Mouse (Mus musculus): Measurements from ENCODE around the gene Amigo3. TPM values are rescaled to one million over a fixed set of nuclear protein-coding genes. Genes with fewer than 3 reads are reported as not detected.

Gene Amigo3
- polyA plus RNA-seq, 1 experiment: 1.2 TPM

DNA sequence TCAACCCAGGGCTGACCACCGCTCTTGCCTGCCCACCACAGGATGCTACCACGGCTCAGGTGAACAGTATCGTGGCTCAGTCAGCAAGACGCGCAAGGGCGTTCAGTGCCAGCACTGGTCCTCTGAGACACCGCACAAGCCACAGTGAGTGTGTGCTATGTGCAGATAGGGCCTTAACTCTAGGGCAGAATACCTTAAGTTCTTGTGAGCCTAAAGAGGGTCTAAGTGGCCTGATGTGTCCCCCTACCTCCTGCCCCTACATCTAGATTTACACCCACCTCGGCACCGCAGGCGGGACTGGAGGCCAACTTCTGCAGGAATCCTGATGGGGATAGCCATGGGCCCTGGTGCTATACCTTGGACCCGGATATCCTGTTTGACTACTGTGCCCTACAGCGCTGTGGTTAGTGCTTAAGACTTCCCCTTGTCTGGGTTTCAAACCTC, 30.1 kb downstream of the Amigo3 start, which contains the start of gene Rnf123:
Rnf123 (minus strand) TSS at position 359 of the 444 bp plus-strand sequence.
- Histone ChIP-seq H3K4me1 (ENCODE audit: control insufficient read depth, insufficient read depth, low read length) (peaks cover 29% of the 10 kb centered on the region), H3K36me3 (ENCODE audit: control insufficient read depth, insufficient read depth, low read length) (peaks cover 1% of the 10 kb centered on the region; the same call in 1 of the 2 replicates), H3K27ac (ENCODE audit: insufficient read depth, low read depth, low read length) (no peak within 1 kb of the TSS), H3K4me3 (ENCODE audit: insufficient read depth, low read depth, low read length) (no peak within 1 kb of the TSS), H3K27me3 (replicated peaks; ENCODE audit: control insufficient read depth, insufficient read depth, low read length) (no peaks in the 10 kb centered on the region)
- WGBS: 36% methylated on average over 12 of the region's 12 CpGs
- no peak for DNase-seq
- TF ChIP-seq POLR2A (IDR thresholded peaks at IDR 0.05; ENCODE audit: low read depth, low read length): peak; percentile 36
- TF ChIP-seq CTCF (conservative IDR thresholded peaks at IDR 0.05; ENCODE audit: insufficient read depth, insufficient read length, low read depth, low read length): no peak

DNA sequence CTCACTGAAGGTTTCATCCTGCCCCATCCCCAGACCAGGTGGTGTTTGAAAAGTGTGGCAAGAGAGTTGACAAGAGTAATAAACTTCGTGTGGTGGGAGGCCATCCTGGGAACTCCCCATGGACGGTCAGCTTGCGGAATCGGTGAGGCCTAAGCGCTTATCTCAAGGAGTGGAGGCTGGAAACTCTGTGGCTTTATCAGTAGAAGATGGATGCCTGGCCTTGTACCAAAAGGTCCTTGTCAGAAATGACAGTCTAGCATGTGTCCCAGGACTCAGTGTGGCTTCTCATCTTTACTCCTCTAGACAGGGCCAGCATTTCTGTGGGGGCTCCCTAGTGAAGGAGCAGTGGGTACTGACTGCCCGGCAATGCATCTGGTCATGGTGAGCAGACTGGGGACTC, 30.6 kb downstream of the Amigo3 start:
- no peak overlapping the region for H3K27ac ChIP-seq (ENCODE audit: insufficient read depth, low read depth, low read length)
- H3K27me3 ChIP-seq (replicated peaks; ENCODE audit: control insufficient read depth, insufficient read depth, low read length): no peaks in the 10 kb centered on the region
- 83% methylated on average over 6 of the region's 6 CpGs for WGBS
- no peak overlapping the region for H3K4me3 ChIP-seq (ENCODE audit: insufficient read depth, low read depth, low read length)
- no peak for DNase-seq
- TF ChIP-seq POLR2A (IDR thresholded peaks at IDR 0.05; ENCODE audit: low read depth, low read length) (no peak), CTCF (conservative IDR thresholded peaks at IDR 0.05; ENCODE audit: insufficient read depth, insufficient read length, low read depth, low read length) (no peak)
- peaks cover 1% of the 10 kb centered on the region; the same call in 1 of the 2 replicates for H3K36me3 ChIP-seq (ENCODE audit: control insufficient read depth, insufficient read depth, low read length)
- peaks cover 24% of the 10 kb centered on the region for H3K4me1 ChIP-seq (ENCODE audit: control insufficient read depth, insufficient read depth, low read length)

DNA sequence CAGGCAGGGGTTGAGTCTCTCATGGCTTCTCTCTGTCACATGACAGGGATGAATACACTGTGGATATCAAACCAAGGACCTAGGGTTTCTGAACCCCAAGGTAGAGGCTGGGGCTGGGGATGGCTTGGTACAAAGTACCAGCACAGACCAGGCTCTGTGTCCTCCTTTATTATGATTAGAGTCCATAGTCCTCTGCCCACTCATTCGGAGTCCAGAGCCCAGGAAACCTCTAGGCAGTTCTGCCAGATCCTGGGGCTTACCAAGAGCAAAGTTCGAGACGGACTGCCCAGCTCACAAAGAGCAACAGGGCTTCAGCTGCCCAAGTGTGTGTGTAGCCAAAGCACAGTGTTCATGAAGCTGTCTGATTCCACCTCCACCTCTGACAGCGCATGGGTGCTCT, 32.3 kb downstream of the Amigo3 start:
- DNase-seq: peak; percentile 84
- no peak for TF ChIP-seq POLR2A (IDR thresholded peaks at IDR 0.05; ENCODE audit: low read depth, low read length)
- no peak for TF ChIP-seq CTCF (conservative IDR thresholded peaks at IDR 0.05; ENCODE audit: insufficient read depth, insufficient read length, low read depth, low read length)
- Histone ChIP-seq H3K36me3 (ENCODE audit: control insufficient read depth, insufficient read depth, low read length) (peaks cover 5% of the 10 kb centered on the region), H3K27ac (ENCODE audit: insufficient read depth, low read depth, low read length) (peak overlapping the region; percentile 87), H3K4me1 (ENCODE audit: control insufficient read depth, insufficient read depth, low read length) (peaks cover 25% of the 10 kb centered on the region), H3K27me3 (replicated peaks; ENCODE audit: control insufficient read depth, insufficient read depth, low read length) (no peaks in the 10 kb centered on the region), H3K4me3 (ENCODE audit: insufficient read depth, low read depth, low read length) (no peak overlapping the region)
- 62% methylated on average over 4 of the region's 4 CpGs for WGBS

DNA sequence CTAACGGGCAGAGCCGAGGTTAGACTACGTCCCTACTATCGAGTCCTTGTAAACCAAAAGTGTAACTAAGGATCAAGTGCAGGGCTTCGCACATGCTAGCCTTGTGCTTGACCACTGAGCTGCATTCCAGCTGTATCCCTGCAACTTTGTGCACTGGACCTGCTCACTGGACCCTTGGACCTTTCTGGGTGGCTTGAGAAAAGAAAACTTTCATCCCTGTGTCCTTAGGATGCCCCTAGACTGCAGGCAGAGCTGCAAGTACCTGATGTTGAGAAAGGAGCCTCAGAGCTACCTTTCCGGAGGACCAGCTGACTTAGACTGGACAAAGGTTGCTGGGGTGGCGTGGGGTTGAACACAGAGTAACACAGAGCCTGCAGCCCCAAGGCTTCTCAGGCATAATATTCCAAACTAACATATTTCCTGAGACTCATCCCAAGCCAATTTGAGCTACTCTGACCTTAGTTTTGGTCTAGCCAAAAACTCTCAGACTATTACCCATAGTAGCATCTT, 37.7 kb downstream of the Amigo3 start:
- Histone ChIP-seq H3K27ac (ENCODE audit: insufficient read depth, low read depth, low read length) (peak overlapping the region; percentile 70), H3K27me3 (replicated peaks; ENCODE audit: control insufficient read depth, insufficient read depth, low read length) (no peaks in the 10 kb centered on the region), H3K36me3 (ENCODE audit: control insufficient read depth, insufficient read depth, low read length) (peaks cover 4% of the 10 kb centered on the region), H3K4me3 (ENCODE audit: insufficient read depth, low read depth, low read length) (no peak overlapping the region), H3K4me1 (ENCODE audit: control insufficient read depth, insufficient read depth, low read length) (peaks cover 15% of the 10 kb centered on the region)
- TF ChIP-seq POLR2A (IDR thresholded peaks at IDR 0.05; ENCODE audit: low read depth, low read length): no peak
- TF ChIP-seq CTCF (conservative IDR thresholded peaks at IDR 0.05; ENCODE audit: insufficient read depth, insufficient read length, low read depth, low read length): no peak
- WGBS: 54% methylated on average over 7 of the region's 7 CpGs
- peak; percentile 87 for DNase-seq

DNA sequence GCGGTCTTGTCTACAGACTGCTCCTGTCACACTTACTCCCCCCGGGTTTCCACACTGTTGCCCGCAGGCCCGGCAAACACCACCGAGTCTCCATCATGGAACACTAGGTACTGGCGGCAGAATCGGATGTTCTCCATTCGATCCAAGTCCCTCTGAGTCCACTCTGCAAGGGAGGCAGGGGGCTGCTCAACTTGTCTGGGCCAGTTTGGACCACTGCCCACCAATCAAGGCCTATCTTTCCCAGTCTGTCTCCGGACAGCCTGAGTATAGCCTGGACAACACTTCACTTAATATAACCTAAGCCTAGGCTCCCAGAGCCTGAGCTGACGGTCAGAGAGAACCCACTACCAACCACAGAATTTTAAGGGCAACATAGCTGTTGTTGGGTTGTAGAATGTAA, 40.6 kb downstream of the Amigo3 start:
- WGBS: 34% methylated on average over 10 of the region's 10 CpGs
- DNase-seq: no peak
- TF ChIP-seq CTCF (conservative IDR thresholded peaks at IDR 0.05; ENCODE audit: insufficient read depth, insufficient read length, low read depth, low read length) (no peak), POLR2A (IDR thresholded peaks at IDR 0.05; ENCODE audit: low read depth, low read length) (no peak)
- Histone ChIP-seq H3K36me3 (ENCODE audit: control insufficient read depth, insufficient read depth, low read length) (peaks cover 3% of the 10 kb centered on the region), H3K4me3 (ENCODE audit: insufficient read depth, low read depth, low read length) (peak overlapping the region; percentile 83), H3K4me1 (ENCODE audit: control insufficient read depth, insufficient read depth, low read length) (peaks cover 15% of the 10 kb centered on the region), H3K27ac (ENCODE audit: insufficient read depth, low read depth, low read length) (peak overlapping the region; percentile 74), H3K27me3 (replicated peaks; ENCODE audit: control insufficient read depth, insufficient read depth, low read length) (no peaks in the 10 kb centered on the region)

DNA sequence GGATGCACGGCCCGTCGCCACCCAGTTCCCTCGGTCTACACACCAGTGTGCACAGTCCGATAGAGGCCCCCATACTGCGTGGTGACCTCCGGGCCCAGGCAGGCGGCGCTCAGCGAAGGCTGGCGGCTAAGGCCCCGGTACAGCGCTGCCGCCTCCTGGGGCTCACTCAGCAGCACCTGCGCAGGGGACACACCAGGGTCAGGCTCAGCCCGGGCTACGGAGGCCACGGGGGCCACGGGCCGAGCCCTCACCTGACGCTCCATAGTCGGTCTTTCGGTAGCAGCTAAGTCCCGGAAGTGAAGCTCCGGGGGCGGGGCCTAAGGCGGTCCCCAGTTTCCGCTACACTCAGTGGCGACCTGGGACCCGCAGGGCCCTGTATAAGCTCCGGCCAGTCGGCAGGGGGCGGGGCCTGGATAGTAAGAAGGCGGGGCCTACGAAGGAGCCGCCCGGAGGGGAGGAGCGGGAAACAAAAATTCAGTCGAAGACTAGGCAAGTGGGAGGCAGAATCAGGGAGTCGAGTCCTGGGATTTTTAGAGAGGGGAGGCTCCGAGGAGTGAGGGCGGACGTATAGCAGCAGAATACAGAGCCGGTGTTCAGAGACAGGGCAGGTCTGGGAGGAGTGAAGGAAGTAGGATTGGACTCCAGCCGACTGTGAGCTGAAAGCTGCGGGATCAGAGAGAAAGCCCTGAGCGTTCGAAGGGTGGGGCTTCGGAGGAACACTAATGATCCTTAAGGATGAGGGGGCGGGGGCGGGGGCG, 41.4 kb downstream of the Amigo3 start, which contains the start of gene Apeh:
Apeh (minus strand) TSS at position 423 of the 758 bp plus-strand sequence.
- H3K4me1 ChIP-seq (ENCODE audit: control insufficient read depth, insufficient read depth, low read length): peaks cover 15% of the 10 kb centered on the region
- peak; percentile 98 for DNase-seq
- no peaks in the 10 kb centered on the region for H3K27me3 ChIP-seq (replicated peaks; ENCODE audit: control insufficient read depth, insufficient read depth, low read length)
- H3K4me3 ChIP-seq (ENCODE audit: insufficient read depth, low read depth, low read length): peak within 1 kb of the TSS; percentile 83
- H3K27ac ChIP-seq (ENCODE audit: insufficient read depth, low read depth, low read length): peak within 1 kb of the TSS; percentile 74
- TF ChIP-seq CTCF (conservative IDR thresholded peaks at IDR 0.05; ENCODE audit: insufficient read depth, insufficient read length, low read depth, low read length) (no peak), POLR2A (IDR thresholded peaks at IDR 0.05; ENCODE audit: low read depth, low read length) (no peak)
- peaks cover under 1% of the 10 kb centered on the region for H3K36me3 ChIP-seq (ENCODE audit: control insufficient read depth, insufficient read depth, low read length)
- WGBS: under 1% methylated on average over 52 of the region's 52 CpGs

DNA sequence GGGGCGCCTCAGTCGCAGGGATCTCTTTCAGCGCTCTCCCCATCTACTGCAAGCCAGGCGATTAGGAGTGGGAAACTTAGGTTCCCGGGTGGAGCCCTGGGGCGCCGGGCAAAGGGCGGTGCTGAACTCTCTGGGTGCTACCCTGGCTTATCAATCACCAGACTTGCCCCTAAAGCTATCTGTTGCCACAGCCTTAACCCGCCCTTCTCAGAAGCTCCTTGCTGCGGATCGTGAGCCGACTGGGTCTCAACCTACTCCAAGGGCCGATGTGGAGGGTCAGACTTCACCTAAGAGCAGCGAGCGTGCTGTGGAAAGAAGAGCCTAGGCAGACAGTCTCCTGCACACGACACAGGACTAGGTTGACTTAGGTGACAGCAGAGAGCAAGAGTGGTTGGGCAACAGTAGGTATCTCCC, 42.0 kb downstream of the Amigo3 start:
- no peak for DNase-seq
- WGBS: under 1% methylated on average over 16 of the region's 16 CpGs
- no peak overlapping the region; the same call in none of the 2 replicates for H3K27ac ChIP-seq (ENCODE audit: insufficient read depth, low read depth, low read length)

More for the DNA sequence above, 42.0 kb downstream of the Amigo3 start:
- TF ChIP-seq CTCF (conservative IDR thresholded peaks at IDR 0.05; ENCODE audit: insufficient read depth, insufficient read length, low read depth, low read length): no peak
- TF ChIP-seq POLR2A (IDR thresholded peaks at IDR 0.05; ENCODE audit: low read depth, low read length): no peak
- no peaks in the 10 kb centered on the region; the same call in 1 of the 2 replicates for H3K36me3 ChIP-seq (ENCODE audit: control insufficient read depth, insufficient read depth, low read length)
- H3K4me3 ChIP-seq (ENCODE audit: insufficient read depth, low read depth, low read length): peak overlapping the region; percentile 83
- no peaks in the 10 kb centered on the region for H3K27me3 ChIP-seq (replicated peaks; ENCODE audit: control insufficient read depth, insufficient read depth, low read length)
- peaks cover 13% of the 10 kb centered on the region for H3K4me1 ChIP-seq (ENCODE audit: control insufficient read depth, insufficient read depth, low read length)
